Mouse (Mus musculus): ENCODE results near the gene Shq1.

DNA sequence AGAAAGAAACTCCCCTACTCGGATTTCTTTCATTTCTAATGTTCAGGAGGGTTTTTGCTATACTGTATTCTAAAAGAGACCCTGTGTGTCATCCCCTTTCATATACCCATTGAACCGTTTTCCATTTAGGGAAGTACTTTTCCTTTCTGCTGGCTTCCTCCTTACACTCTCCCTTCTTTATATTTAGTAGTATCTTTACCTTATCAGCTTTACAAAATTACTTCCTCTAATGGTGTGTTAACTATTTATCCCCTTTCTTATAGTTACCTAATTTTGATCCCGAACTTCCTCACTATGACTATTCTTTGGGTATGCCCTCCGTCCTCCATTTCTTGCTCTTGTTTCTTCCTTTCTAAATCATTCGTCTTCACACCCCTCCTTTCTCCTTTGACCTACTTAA, 84.2 kb downstream of the Shq1 start:
- TF ChIP-seq CTCF (IDR thresholded peaks at IDR 0.05; ENCODE audit: extremely low read depth, insufficient read depth, insufficient read length, insufficient replicate concordance) (no peak), POLR2A (IDR thresholded peaks at IDR 0.05; ENCODE audit: low read depth, low read length) (no peak)

All from spleen, adult 2 months (tissue).